Mouse (Mus musculus) neural tube, embryonic 13.5 days (tissue): ENCODE measurements around the gene Lrp11. TPM values are rescaled to one million over a fixed set of nuclear protein-coding genes. Genes with fewer than 3 reads are reported as not detected.

Experiments
- ATAC-seq: fragments of 200-750 bp; cut with Nextera tagmentation; 2 replicates; pipeline ENCODE4 v1.8.0; 2017; ENCODE audit warnings: low read depth, mild to moderate bottlenecking, moderate TSS enrichment, moderate library complexity
- H3K27ac ChIP-seq: fragments of 300-500 bp; sonication (generic); replicated peaks from 2 replicates; pipeline ENCODE4 v1.5.1; 2015; ENCODE audit warnings: moderate library complexity, mild to moderate bottlenecking, inconsistent platforms
- H3K27me3 ChIP-seq: fragments of 300-500 bp; sonication (generic); 2 replicates; pipeline ENCODE4 v1.6.1; 2015; ENCODE audit warnings: mild to moderate bottlenecking, inconsistent platforms
- H3K36me3 ChIP-seq: fragments of 300-500 bp; sonication (generic); 2 replicates; pipeline ENCODE4 v1.6.1; 2015; ENCODE audit warnings: mild to moderate bottlenecking, inconsistent platforms
- H3K4me1 ChIP-seq: fragments of 300-500 bp; sonication (generic); replicated peaks from 2 replicates; pipeline ENCODE4 v1.6.1; 2015; ENCODE audit warnings: inconsistent platforms
- H3K4me2 ChIP-seq: fragments of 300-500 bp; sonication (generic); 2 replicates; pipeline ENCODE4 v1.6.1; 2015; ENCODE audit warnings: inconsistent platforms, mild to moderate bottlenecking, moderate library complexity
- H3K4me3 ChIP-seq: fragments of 300-500 bp; sonication (generic); 2 replicates; pipeline ENCODE4 v1.5.1; 2015; ENCODE audit warnings: mild to moderate bottlenecking, inconsistent platforms
- H3K9ac ChIP-seq: fragments of 300-500 bp; sonication (generic); 2 replicates; pipeline ENCODE4 v1.6.1; 2015; ENCODE audit warnings: moderate library complexity, mild to moderate bottlenecking, inconsistent platforms
- H3K9me3 ChIP-seq: fragments of 300-500 bp; sonication (generic); 2 replicates; pipeline ENCODE4 v1.6.1; 2016; ENCODE audit warnings: inconsistent platforms
- WGBS: fragments of 180-500 bp; shearing (Covaris S2); methylation state at CpG from one replicate; pipeline ENCODE4 v1.1.7; 2015; 5-methylcytosine and 5-hydroxymethylcytosine counted together
- polyA plus RNA-seq: library from polyadenylated mRNA; unstranded; fragments of >200 nt; fragmentation: Nextera tagmentation; extraction: Ambion mirVana; gene quantifications from 2 replicates; pipeline ENCODE4 v1.2.1, GENCODE M21; 2015

Gene Lrp11
- polyA plus RNA-seq, 1 experiment from 2014 or later = 31.7 TPM

GRCm38 (mm10) chr10:7673673-7674072 is 84.1 kb downstream of the Lrp11 start:
- ATAC-seq = 0 out of 2 replicates have a peak, but pooled peaks have one; percentile 67
- Histone ChIP-seq H3K4me1 (peaks cover 6% of the 10 kb centered on the region), H3K4me2 (no peak overlapping the region), H3K27ac (no peak overlapping the region), H3K4me3 (no peak overlapping the region), H3K36me3 (peaks cover 60% of the 10 kb centered on the region), H3K27me3 (no peaks in the 10 kb centered on the region), H3K9me3 (no peaks in the 10 kb centered on the region), H3K9ac (no peak overlapping the region)
- 70% methylated on average over 1 of the region's 1 CpGs for WGBS

Other genes with a start within 250 kb of the Lrp11 start
- gene Ulbp1, start 116.2 kb upstream of the Lrp11 start, polyA plus RNA-seq = 0.71 and 1.2 TPM in 2 replicates
- gene Nup43, start 77.7 kb downstream of the Lrp11 start, polyA plus RNA-seq = 35.1 and 35.7 TPM in 2 replicates
- gene Pcmt1, start 91.3 kb downstream of the Lrp11 start, polyA plus RNA-seq = 184 and 187 TPM in 2 replicates
- 9.8 and 9.9 TPM in 2 replicates for gene Lats1, start 91.4 kb downstream of the Lrp11 start, polyA plus RNA-seq
- gene Katna1, start 136.2 kb downstream of the Lrp11 start, polyA plus RNA-seq = 36.8 and 43.7 TPM in 2 replicates
- 54.0 and 54.8 TPM in 2 replicates for gene Ginm1, start 203.0 kb downstream of the Lrp11 start, polyA plus RNA-seq
- gene Ppil4, start 203.1 kb downstream of the Lrp11 start, polyA plus RNA-seq = 42.5 and 52.4 TPM in 2 replicates
- 0.10 and 0.11 TPM in 2 replicates for gene Zc3h12d, start 242.7 kb downstream of the Lrp11 start, polyA plus RNA-seq